Mouse (Mus musculus) neural tube, embryonic 10.5 days (tissue): ENCODE data around the gene B4galt3.
"Not testable (repeated sequence)": the region's sequence is repeated elsewhere in the genome, so short reads cannot be mapped to it uniquely, and the experiment has no call there.

Experiments
- DNase-seq: peaks from one replicate; pipeline ENCODE4 v3.0.0-alpha.2; 2017; ENCODE audit warnings: low spot score; ENCODE audit errors: extremely low spot score

B4galt3 gene

GRCm38 (mm10) chr1:171283188-171284160, 13.3 kb downstream of the B4galt3 start:
- DNase-seq: no peak

- no peak for DNase-seq
Observed at GRCm38 (mm10) chr1:171284491-171284890, 14.4 kb downstream of the B4galt3 start.

- peak; percentile 10 for DNase-seq
Observed at GRCm38 (mm10) chr1:171285096-171285892, 15.2 kb downstream of the B4galt3 start.

GRCm38 (mm10) chr1:171286517-171286916, 16.4 kb downstream of the B4galt3 start:
- peak; percentile 11 for DNase-seq

- DNase-seq: peak; percentile 92
Observed at GRCm38 (mm10) chr1:171287136-171288081, 17.3 kb downstream of the B4galt3 start, which contains the start of gene Usp21. Gene Usp21, minus strand, starts transcription at chr1:171287991.

GRCm38 (mm10) chr1:171288328-171288727, 18.2 kb downstream of the B4galt3 start:
- no peak for DNase-seq

- DNase-seq: no peak
Observed at GRCm38 (mm10) chr1:171293351-171293750, 23.2 kb downstream of the B4galt3 start.

- DNase-seq: no peak
Observed at GRCm38 (mm10) chr1:171293906-171294297, 23.8 kb downstream of the B4galt3 start.

- peak; percentile 84 for DNase-seq
Observed at GRCm38 (mm10) chr1:171294298-171295062, 24.4 kb downstream of the B4galt3 start, which contains the start of gene Ufc1. Gene Ufc1, minus strand, starts transcription at chr1:171295024.

GRCm38 (mm10) chr1:171295063-171295402, 24.9 kb downstream of the B4galt3 start:
- no peak for DNase-seq

GRCm38 (mm10) chr1:171298226-171298625, 28.1 kb downstream of the B4galt3 start:
- DNase-seq: no peak

- not testable (repeated sequence) for DNase-seq
Observed at GRCm38 (mm10) chr1:171306157-171306556, 36.0 kb downstream of the B4galt3 start.

- DNase-seq: no peak
Observed at GRCm38 (mm10) chr1:171309321-171309720, 39.2 kb downstream of the B4galt3 start.

GRCm38 (mm10) chr1:171319748-171320147, 49.6 kb downstream of the B4galt3 start:
- no peak for DNase-seq

GRCm38 (mm10) chr1:171320151-171320550, 50.0 kb downstream of the B4galt3 start:
- no peak for DNase-seq

GRCm38 (mm10) chr1:171321415-171321814, 51.3 kb downstream of the B4galt3 start:
- no peak for DNase-seq

GRCm38 (mm10) chr1:171322012-171322411, 51.9 kb downstream of the B4galt3 start:
- DNase-seq: no peak

- DNase-seq: no peak
Observed at GRCm38 (mm10) chr1:171325571-171325970, 55.4 kb downstream of the B4galt3 start.
